Comparison of ENCODE assay signal across 10 mouse cellular contexts in genomic region chr2:19759169-19759568, GRCm38 (mm10).
A peak's percentile ranks its signal among the peaks of the same experiment; 100 is the strongest.
DNase-seq lines count a peak whose midpoint lies in the region; ATAC-seq and TF ChIP-seq lines count a peak whose summit lies in the region.
"Had no signal": no experiment of that assay in that cellular context is flagged by ENCODE, and none has a peak within 500 bp of the region (broad histone marks: within the 10 kb centered on the region; RNA-seq: fewer than 3 reads in every experiment).

No protein-coding gene starts in this region.

- H3K9me3 ChIP-seq in forebrain, embryonic 13.5 days (replicated peaks), result peaks cover 4% of the 10 kb centered on the region; the same call in 1 of the 2 replicates
- no peaks in the 10 kb centered on the region for H3K9me3 ChIP-seq in forebrain, embryonic 12.5 days
- no peaks in the 10 kb centered on the region for H3K9me3 ChIP-seq in lung, embryonic 15.5 days
- H3K9me3 ChIP-seq in midbrain, embryonic 15.5 days, result no peaks in the 10 kb centered on the region
- H3K9me3 ChIP-seq: heart, embryonic 15.5 days; limb, embryonic 13.5 days had no signal

- H3K36me3 ChIP-seq in forebrain, embryonic 13.5 days (ENCODE audit: poor library complexity, severe bottlenecking), result no peaks in the 10 kb centered on the region
- H3K36me3 ChIP-seq in forebrain, embryonic 12.5 days (replicated peaks), result no peaks in the 10 kb centered on the region
- no peaks in the 10 kb centered on the region for H3K36me3 ChIP-seq in lung, embryonic 15.5 days
- H3K36me3 ChIP-seq in midbrain, embryonic 15.5 days (replicated peaks), result no peaks in the 10 kb centered on the region
- H3K36me3 ChIP-seq: heart, embryonic 15.5 days; limb, embryonic 13.5 days had no signal

- no peak overlapping the region for H3K4me2 ChIP-seq in forebrain, embryonic 13.5 days
- no peak overlapping the region for H3K4me2 ChIP-seq in forebrain, embryonic 12.5 days
- H3K4me2 ChIP-seq in lung, embryonic 15.5 days, result no peak overlapping the region
- H3K4me2 ChIP-seq in midbrain, embryonic 15.5 days, result no peak overlapping the region
- H3K4me2 ChIP-seq: heart, embryonic 15.5 days; limb, embryonic 13.5 days had no signal

- no peak overlapping the region for H3K4me3 ChIP-seq in forebrain, embryonic 13.5 days
- H3K4me3 ChIP-seq in forebrain, embryonic 12.5 days (replicated peaks), result no peak overlapping the region
- H3K4me3 ChIP-seq in lung, embryonic 15.5 days, result no peak overlapping the region
- no peak overlapping the region for H3K4me3 ChIP-seq in cortical plate, adult 2 months (ENCODE audit: insufficient read depth, low read length)
- no peak overlapping the region for H3K4me3 ChIP-seq in midbrain, embryonic 15.5 days
- H3K4me3 ChIP-seq: heart, embryonic 15.5 days; limb, embryonic 13.5 days had no signal

- H3K9ac ChIP-seq in forebrain, embryonic 13.5 days, result no peak overlapping the region
- H3K9ac ChIP-seq in forebrain, embryonic 12.5 days, result no peak overlapping the region
- no peak overlapping the region for H3K9ac ChIP-seq in lung, embryonic 15.5 days
- no peak overlapping the region for H3K9ac ChIP-seq in midbrain, embryonic 15.5 days
- H3K9ac ChIP-seq: heart, embryonic 15.5 days; limb, embryonic 13.5 days had no signal

- TF ChIP-seq POLR2A in cortical plate, adult 2 months (IDR thresholded peaks at IDR 0.05; ENCODE audit: extremely low read depth, insufficient read depth, low read length), result no peak

- peak; percentile 6; the same call in 1 of the 2 replicates for TF ChIP-seq CTCF in cortical plate, adult 2 months (IDR thresholded peaks at IDR 0.05; ENCODE audit: extremely low read depth, insufficient read depth, low read length)

- H3K4me1 ChIP-seq in forebrain, embryonic 13.5 days, result no peaks in the 10 kb centered on the region
- no peaks in the 10 kb centered on the region for H3K4me1 ChIP-seq in forebrain, embryonic 12.5 days
- 0 out of 2 replicates have a peak, but pooled peaks cover 4% of the 10 kb centered on the region for H3K4me1 ChIP-seq in lung, embryonic 15.5 days
- H3K4me1 ChIP-seq in cortical plate, adult 2 months (ENCODE audit: control insufficient read depth, insufficient read depth, low read length), result peaks cover 1% of the 10 kb centered on the region; the same call in 1 of the 2 replicates
- H3K4me1 ChIP-seq in midbrain, embryonic 15.5 days, result no peaks in the 10 kb centered on the region
- H3K4me1 ChIP-seq: heart, embryonic 15.5 days; limb, embryonic 13.5 days had no signal

- H3K27ac ChIP-seq in forebrain, embryonic 13.5 days, result no peak overlapping the region
- H3K27ac ChIP-seq in forebrain, embryonic 12.5 days, result no peak overlapping the region
- H3K27ac ChIP-seq in lung, embryonic 15.5 days, result no peak overlapping the region
- no peak overlapping the region for H3K27ac ChIP-seq in cortical plate, adult 2 months (ENCODE audit: insufficient read depth, low read length)
- H3K27ac ChIP-seq in midbrain, embryonic 15.5 days, result no peak overlapping the region
- H3K27ac ChIP-seq: heart, embryonic 15.5 days; limb, embryonic 13.5 days had no signal

- intact Hi-C loops in gastrocnemius, postnatal 36 days (cut with DNase I), result no loop called here

- 55% methylated on average over 2 of the region's 2 CpGs for WGBS in forebrain, embryonic 13.5 days
- 68% methylated on average over 2 of the region's 2 CpGs for WGBS in forebrain, embryonic 12.5 days
- WGBS in lung, embryonic 15.5 days, result 12% methylated on average over 2 of the region's 2 CpGs
- WGBS in midbrain, embryonic 15.5 days, result 55% methylated on average over 2 of the region's 2 CpGs

- ATAC-seq in forebrain, embryonic 13.5 days, result 0 out of 2 replicates have a peak, but pooled peaks have one; percentile 41
- no peak for ATAC-seq in forebrain, embryonic 12.5 days (ENCODE audit: low FRiP score)
- peak; percentile 69; the same call in 1 of the 2 replicates for ATAC-seq in lung, embryonic 15.5 days (ENCODE audit: borderline replicate concordance, extremely low read depth, low FRiP score, low TSS enrichment)
- ATAC-seq in midbrain, embryonic 15.5 days (replicated peaks), result peak; percentile 65; the same call in 1 of the 2 replicates

- DNase-seq in lung, postnatal 14 days, result no peak
- DNase-seq in gastrocnemius, postnatal 36 days, result no peak
- no peak for DNase-seq in testis, postnatal 14 days (ENCODE audit: low spot score)

- no peaks in the 10 kb centered on the region for H3K27me3 ChIP-seq in forebrain, embryonic 13.5 days
- H3K27me3 ChIP-seq in forebrain, embryonic 12.5 days, result no peaks in the 10 kb centered on the region
- no peaks in the 10 kb centered on the region for H3K27me3 ChIP-seq in lung, embryonic 15.5 days
- no peaks in the 10 kb centered on the region for H3K27me3 ChIP-seq in midbrain, embryonic 15.5 days (replicated peaks)
- H3K27me3 ChIP-seq: heart, embryonic 15.5 days had no signal
